Mouse (Mus musculus) 416B (cell line): Measurements from ENCODE around the gene Usf2.
A peak's percentile ranks its signal among the peaks of the same experiment; 100 is the strongest.

Experiments
- DNase-seq: peaks from one replicate; pipeline ENCODE4 v3.0.0; 2011; ENCODE audit warnings: low read depth

The Usf2 gene

GRCm38 (mm10) chr7:30916713-30917112 is 39.9 kb downstream of the Usf2 start:
- DNase-seq: no peak

- DNase-seq: no peak
Observed at GRCm38 (mm10) chr7:30914732-30915131, 41.9 kb downstream of the Usf2 start, which contains the start of gene Mag. Gene Mag (minus strand): TSS chr7:30914873.

DNA sequence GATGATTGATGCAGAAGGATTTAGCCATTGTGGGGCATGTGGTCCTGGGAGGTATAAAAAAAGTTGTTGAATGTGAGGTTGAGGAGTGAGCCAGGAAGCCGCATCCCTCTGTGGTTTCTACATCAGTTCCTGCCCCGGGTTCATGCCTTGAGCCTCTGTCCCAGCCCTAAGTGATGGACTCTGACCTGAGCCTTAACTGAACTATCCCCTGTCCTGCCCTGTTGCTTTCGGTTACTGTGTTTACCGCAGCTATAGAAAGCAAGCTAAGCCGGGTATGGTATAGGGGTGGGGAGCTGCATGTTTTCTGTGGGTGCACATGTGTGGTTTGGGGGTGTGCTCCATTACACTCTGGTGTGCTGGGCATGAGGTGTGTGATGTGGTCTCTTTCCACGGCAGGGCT is 46.8 kb downstream of the Usf2 start:
- peak; percentile 69 for DNase-seq

- peak; percentile 51 for DNase-seq
Observed at GRCm38 (mm10) chr7:30908992-30909431, 47.6 kb downstream of the Usf2 start.

- DNase-seq: peak; percentile 67
Observed at GRCm38 (mm10) chr7:30908277-30908991, 48.2 kb downstream of the Usf2 start.

GRCm38 (mm10) chr7:30904042-30904441 is 52.6 kb downstream of the Usf2 start:
- peak; percentile 41 for DNase-seq
